Mouse (Mus musculus) embryo, embryonic 11.5 days (tissue): ENCODE results near the gene Mettl1.
"Not testable (repeated sequence)": the region's sequence is repeated elsewhere in the genome, so short reads cannot be mapped to it uniquely, and the experiment has no call there.

ENCODE experiments used
- DNase-seq: peaks from one replicate; pipeline ENCODE4 v3.0.0-alpha.2; 2012; ENCODE audit warnings: low read depth, low spot score

Mettl1 gene

GRCm38 (mm10) chr10:127043187-127043586, 2.0 kb downstream of the Mettl1 start:
- DNase-seq = no peak

- DNase-seq = no peak
These were observed 6.7 kb downstream of the Mettl1 start, which contains the start of gene Cyp27b1 for GRCm38 (mm10) chr10:127047954-127048353. Gene Cyp27b1, plus strand, starts transcription at chr10:127048250.

GRCm38 (mm10) chr10:127048608-127049394, 7.6 kb downstream of the Mettl1 start:
- DNase-seq = no peak

GRCm38 (mm10) chr10:127049395-127050118, 8.3 kb downstream of the Mettl1 start:
- DNase-seq = no peak

GRCm38 (mm10) chr10:127050119-127050474, 8.9 kb downstream of the Mettl1 start:
- no peak for DNase-seq

- DNase-seq = no peak
These were observed 13.4 kb downstream of the Mettl1 start for GRCm38 (mm10) chr10:127054646-127055045.

- no peak for DNase-seq
These were observed 14.2 kb downstream of the Mettl1 start for GRCm38 (mm10) chr10:127055406-127055805.

GRCm38 (mm10) chr10:127056490-127056889, 15.3 kb downstream of the Mettl1 start:
- DNase-seq = no peak

- DNase-seq = peak; percentile 68
These were observed 16.9 kb downstream of the Mettl1 start for GRCm38 (mm10) chr10:127058161-127058560.

GRCm38 (mm10) chr10:127058708-127059107, 17.5 kb downstream of the Mettl1 start:
- DNase-seq = no peak

GRCm38 (mm10) chr10:127059174-127059967, 18.2 kb downstream of the Mettl1 start:
- no peak for DNase-seq

- no peak for DNase-seq
These were observed 19.0 kb downstream of the Mettl1 start, which contains the start of gene March9 for GRCm38 (mm10) chr10:127059968-127060916. Gene March9, minus strand, starts transcription at chr10:127060184.

- DNase-seq = no peak
These were observed 19.9 kb downstream of the Mettl1 start for GRCm38 (mm10) chr10:127061085-127061484.

- DNase-seq = no peak
These were observed 20.3 kb downstream of the Mettl1 start for GRCm38 (mm10) chr10:127061513-127061912.

- DNase-seq = not testable (repeated sequence)
These were observed 20.9 kb downstream of the Mettl1 start for GRCm38 (mm10) chr10:127062101-127062500.

GRCm38 (mm10) chr10:127062503-127062902, 21.3 kb downstream of the Mettl1 start:
- DNase-seq = no peak

GRCm38 (mm10) chr10:127063239-127063872, 22.1 kb downstream of the Mettl1 start, which contains the start of gene Cdk4:
Gene Cdk4, plus strand, starts transcription at chr10:127063534.
- peak; percentile 98 for DNase-seq

GRCm38 (mm10) chr10:127063913-127064870, 23.0 kb downstream of the Mettl1 start:
- no peak for DNase-seq

GRCm38 (mm10) chr10:127065981-127066380, 24.8 kb downstream of the Mettl1 start:
- DNase-seq = no peak
